Mouse (Mus musculus) yolk sac, embryonic 10.5 days (tissue): ENCODE measurements at regions not wholly inside any gene's neighbourhood (a gene's known extent, or its start where the extent isn't known, plus 50 kb on each side); places are given as distances from the start of the nearest gene placed in this dataset.
A peak's percentile ranks its signal among the peaks of the same experiment; 100 is the strongest.

Experiments used
- DNase-seq: peaks from one replicate; pipeline ENCODE4 v3.0.0-alpha.2; 2017; ENCODE audit warnings: low spot score

- DNase-seq, result peak; percentile 59
Observed at GRCm38 (mm10) chr9:63896073-63896807, 125.6 kb downstream of the Smad6 start.

GRCm38 (mm10) chr9:63892235-63892971 lies 129.5 kb downstream of the Smad6 start:
- DNase-seq, result no peak

- DNase-seq, result no peak
Observed at GRCm38 (mm10) chr9:63890717-63891116, 131.1 kb downstream of the Smad6 start.

- DNase-seq, result no peak
Observed at GRCm38 (mm10) chr9:63889570-63889969, 131.8 kb upstream of the Smad3 start.

GRCm38 (mm10) chr9:63884971-63885370 lies 127.2 kb upstream of the Smad3 start:
- DNase-seq, result no peak

- DNase-seq, result no peak
Observed at GRCm38 (mm10) chr9:63883738-63884520, 126.1 kb upstream of the Smad3 start.

- DNase-seq, result no peak
Observed at GRCm38 (mm10) chr9:63881692-63882091, 123.9 kb upstream of the Smad3 start.

GRCm38 (mm10) chr9:63881261-63881563 lies 123.4 kb upstream of the Smad3 start:
- DNase-seq, result no peak

- DNase-seq, result no peak
Observed at GRCm38 (mm10) chr9:63880487-63881260, 122.9 kb upstream of the Smad3 start.

- no peak for DNase-seq
Observed at GRCm38 (mm10) chr9:63879710-63880428, 122.1 kb upstream of the Smad3 start.

GRCm38 (mm10) chr9:63877864-63878263 lies 120.1 kb upstream of the Smad3 start:
- no peak for DNase-seq

GRCm38 (mm10) chr9:63876886-63877285 lies 119.1 kb upstream of the Smad3 start:
- peak; percentile 34 for DNase-seq

- no peak for DNase-seq
Observed at GRCm38 (mm10) chr9:63876023-63876422, 118.2 kb upstream of the Smad3 start.

GRCm38 (mm10) chr9:63875193-63875592 lies 117.4 kb upstream of the Smad3 start:
- no peak for DNase-seq

GRCm38 (mm10) chr9:63864350-63864749 lies 106.6 kb upstream of the Smad3 start:
- no peak for DNase-seq

- no peak for DNase-seq
Observed at GRCm38 (mm10) chr9:63863328-63863727, 105.5 kb upstream of the Smad3 start.

- no peak for DNase-seq
Observed at GRCm38 (mm10) chr9:63862427-63862826, 104.6 kb upstream of the Smad3 start.

- DNase-seq, result no peak
Observed at GRCm38 (mm10) chr9:63861418-63861817, 103.6 kb upstream of the Smad3 start.

- no peak for DNase-seq
Observed at GRCm38 (mm10) chr9:63860196-63860595, 102.4 kb upstream of the Smad3 start.

- no peak for DNase-seq
Observed at GRCm38 (mm10) chr9:63856065-63856736, 98.4 kb upstream of the Smad3 start.

GRCm38 (mm10) chr9:63851809-63852208 lies 94.0 kb upstream of the Smad3 start:
- DNase-seq, result no peak
